Mouse (Mus musculus) hindbrain, embryonic 13.5 days (tissue): Measurements from ENCODE around the gene Ppard. TPM values are rescaled to one million over a fixed set of nuclear protein-coding genes. Genes with fewer than 3 reads are reported as not detected.

Source experiments
- ATAC-seq: fragments of 200-750 bp; cut with Nextera tagmentation; 2 replicates; pipeline ENCODE4 v1.8.0; 2017; ENCODE audit warnings: moderate TSS enrichment; ENCODE audit not compliant: low FRiP score
- H3K27ac ChIP-seq: fragments of 300-500 bp; sonication (generic); 2 replicates; pipeline ENCODE4 v1.5.1; 2015; ENCODE audit warnings: inconsistent platforms, mild to moderate bottlenecking, moderate library complexity
- H3K27me3 ChIP-seq: fragments of 300-500 bp; sonication (generic); 2 replicates; pipeline ENCODE4 v1.6.1; 2015; ENCODE audit warnings: mild to moderate bottlenecking, inconsistent platforms
- H3K36me3 ChIP-seq: fragments of 300-500 bp; sonication (generic); 2 replicates; pipeline ENCODE4 v1.6.1; 2015; ENCODE audit warnings: mild to moderate bottlenecking, inconsistent platforms
- H3K4me1 ChIP-seq: fragments of 300-500 bp; sonication (generic); replicated peaks from 2 replicates; pipeline ENCODE4 v1.6.1; 2015; ENCODE audit warnings: inconsistent platforms
- H3K4me2 ChIP-seq: fragments of 300-500 bp; sonication (generic); 2 replicates; pipeline ENCODE4 v1.6.1; 2015; ENCODE audit warnings: inconsistent platforms, mild to moderate bottlenecking, moderate library complexity
- H3K4me3 ChIP-seq: fragments of 300-500 bp; sonication (generic); 2 replicates; pipeline ENCODE4 v1.5.1; 2015; ENCODE audit warnings: mild to moderate bottlenecking, inconsistent platforms
- H3K9ac ChIP-seq: fragments of 300-500 bp; sonication (generic); 2 replicates; pipeline ENCODE4 v1.6.1; 2015; ENCODE audit warnings: mild to moderate bottlenecking, inconsistent platforms
- H3K9me3 ChIP-seq: fragments of 300-500 bp; sonication (generic); 2 replicates; pipeline ENCODE4 v1.6.1; 2016; ENCODE audit warnings: inconsistent platforms
- WGBS: fragments of 180-500 bp; shearing (Covaris S2); methylation state at CpG from one replicate; pipeline ENCODE4 v1.1.7; 2015; 5-methylcytosine and 5-hydroxymethylcytosine counted together
- polyA plus RNA-seq: library from polyadenylated mRNA; unstranded; fragments of >200 nt; fragmentation: Nextera tagmentation; extraction: Ambion mirVana; gene quantifications from 2 replicates; pipeline ENCODE4 v1.2.1, GENCODE M21; 2015

The Ppard gene
- polyA plus RNA-seq, 1 experiment from 2014 or later = 2.1 TPM

- peak; percentile 58 for ATAC-seq
- H3K4me2 ChIP-seq = peak overlapping the region; percentile 58
- no peaks in the 10 kb centered on the region for H3K9me3 ChIP-seq
- H3K27me3 ChIP-seq = 0 out of 2 replicates have a peak, but pooled peaks cover 9% of the 10 kb centered on the region
- H3K27ac ChIP-seq = peak overlapping the region; percentile 62
- H3K36me3 ChIP-seq = no peaks in the 10 kb centered on the region
- H3K9ac ChIP-seq = peak overlapping the region; percentile 68
- H3K4me3 ChIP-seq = peak overlapping the region; percentile 37
- 1% methylated on average over 21 of the region's 21 CpGs for WGBS
- peaks cover 22% of the 10 kb centered on the region for H3K4me1 ChIP-seq
These were observed 6.5 kb upstream of the Ppard start for GRCm38 (mm10) chr17:28226014-28226413.

GRCm38 (mm10) chr17:28230486-28230885, 2.0 kb upstream of the Ppard start:
- Histone ChIP-seq H3K9me3 (no peaks in the 10 kb centered on the region), H3K9ac (no peak overlapping the region), H3K27me3 (0 out of 2 replicates have a peak, but pooled peaks cover 11% of the 10 kb centered on the region), H3K4me1 (peaks cover 25% of the 10 kb centered on the region), H3K36me3 (no peaks in the 10 kb centered on the region), H3K4me2 (no peak overlapping the region), H3K27ac (no peak overlapping the region), H3K4me3 (no peak overlapping the region)
- no peak for ATAC-seq
- WGBS = 77% methylated on average over 6 of the region's 6 CpGs

DNA sequence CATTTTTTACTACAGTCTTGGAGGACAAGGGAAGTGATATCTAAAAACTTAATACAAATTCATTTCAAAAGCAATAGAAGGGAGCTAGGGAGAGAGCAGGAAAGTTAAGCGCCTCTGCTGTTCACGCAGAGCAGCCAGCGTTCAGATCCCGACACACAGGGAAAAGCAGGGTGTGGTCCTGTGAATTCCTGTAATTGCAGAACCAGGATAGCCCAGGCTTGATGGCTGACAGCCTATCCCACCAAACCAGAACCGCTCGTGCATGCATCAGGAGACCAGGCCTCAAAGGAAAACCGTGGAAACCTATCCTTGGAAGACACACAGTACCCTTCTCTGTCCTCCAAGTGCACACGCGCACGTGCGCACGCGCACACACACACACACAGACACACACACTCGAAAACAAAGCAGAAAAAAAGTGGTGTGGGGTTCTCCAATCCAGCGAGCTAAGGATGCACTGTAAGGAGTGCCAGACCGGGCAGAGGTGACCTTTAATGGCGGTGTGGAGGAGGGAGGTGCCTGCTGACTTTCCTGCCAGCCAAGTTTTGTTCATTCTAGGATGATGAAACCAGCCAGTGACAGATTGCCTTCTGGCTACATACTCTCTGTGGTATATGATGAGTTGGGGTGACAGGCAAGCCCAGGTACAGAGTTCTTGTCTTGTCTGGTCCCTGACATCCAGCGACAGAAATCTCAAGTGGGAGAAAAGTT, 1.3 kb upstream of the Ppard start:
- WGBS = 86% methylated on average over 18 of the region's 18 CpGs
- no peak overlapping the region for H3K4me2 ChIP-seq
- no peaks in the 10 kb centered on the region for H3K9me3 ChIP-seq
- no peak overlapping the region for H3K9ac ChIP-seq
- H3K36me3 ChIP-seq = no peaks in the 10 kb centered on the region
- 0 out of 2 replicates have a peak, but pooled peaks cover 11% of the 10 kb centered on the region for H3K27me3 ChIP-seq
- no peak for ATAC-seq
- H3K27ac ChIP-seq = no peak overlapping the region
- H3K4me1 ChIP-seq = peaks cover 19% of the 10 kb centered on the region
- no peak overlapping the region for H3K4me3 ChIP-seq

DNA sequence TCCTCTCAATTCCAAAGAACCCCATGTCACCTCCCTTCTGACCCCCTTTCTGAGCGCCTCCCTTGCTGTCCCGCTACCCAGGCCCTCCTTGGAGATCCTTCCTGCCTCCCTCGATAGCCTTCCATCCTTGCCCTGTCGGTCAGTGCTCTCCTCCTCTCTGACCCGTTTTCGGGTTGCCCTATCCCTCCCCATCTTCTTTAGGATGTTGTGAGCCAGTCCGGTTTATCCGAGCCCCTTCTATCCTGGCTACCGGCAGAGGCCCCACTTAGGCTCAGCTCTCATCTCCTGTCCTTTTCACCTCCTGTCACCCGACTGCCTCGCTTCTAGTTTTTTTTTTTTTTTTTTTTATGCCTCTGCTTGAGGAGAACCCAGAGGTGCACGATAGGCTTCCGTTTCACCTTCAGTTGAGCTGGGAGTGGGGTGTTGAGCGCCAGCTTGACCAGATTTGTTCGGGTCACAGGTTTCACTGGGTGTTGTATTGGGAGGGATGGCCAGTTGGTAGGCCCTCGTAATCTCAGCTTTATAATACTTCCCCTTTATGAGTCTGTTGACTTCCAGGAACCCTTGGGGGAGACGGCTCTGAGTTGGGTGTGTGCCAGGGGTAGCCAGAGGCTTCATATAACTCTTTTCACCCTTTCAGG, 711 bp downstream of the Ppard start:
- Histone ChIP-seq H3K9me3 (no peaks in the 10 kb centered on the region), H3K27me3 (0 out of 2 replicates have a peak, but pooled peaks cover 11% of the 10 kb centered on the region), H3K4me2 (peak overlapping the region; percentile 81), H3K4me1 (peaks cover 34% of the 10 kb centered on the region), H3K9ac (peak overlapping the region; percentile 83), H3K4me3 (peak overlapping the region; percentile 73), H3K27ac (peak overlapping the region; percentile 78), H3K36me3 (no peaks in the 10 kb centered on the region)
- peak; percentile 40; the same call in 1 of the 2 replicates for ATAC-seq
- 7% methylated on average over 17 of the region's 17 CpGs for WGBS

DNA sequence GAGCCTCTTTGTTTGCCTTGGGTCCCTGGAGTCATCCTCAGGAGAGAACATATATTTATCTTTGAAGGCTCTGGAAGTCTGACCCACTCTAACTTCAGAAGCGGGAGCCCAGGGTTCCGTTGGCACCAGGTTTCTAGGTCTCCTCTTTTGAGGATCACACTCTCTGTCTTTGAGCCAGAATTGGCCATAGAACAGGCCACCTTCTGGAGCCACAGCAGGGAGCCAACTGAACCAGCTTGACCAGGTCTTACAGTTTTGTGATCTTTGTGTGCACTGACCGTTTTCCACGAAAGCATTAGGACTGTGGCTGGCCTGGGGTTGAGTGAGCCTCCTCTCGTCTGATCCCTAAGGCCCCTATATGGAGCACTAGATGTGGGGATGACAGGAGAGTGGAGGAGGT, 2.1 kb downstream of the Ppard start:
- Histone ChIP-seq H3K36me3 (no peaks in the 10 kb centered on the region), H3K4me2 (peak overlapping the region; percentile 81; the same call in 1 of the 2 replicates), H3K27me3 (0 out of 2 replicates have a peak, but pooled peaks cover 11% of the 10 kb centered on the region), H3K4me1 (peaks cover 34% of the 10 kb centered on the region), H3K9ac (0 out of 2 replicates have a peak overlapping the region, but pooled peaks have one; percentile 6), H3K4me3 (no peak overlapping the region), H3K27ac (peak overlapping the region; percentile 12; the same call in 1 of the 2 replicates), H3K9me3 (no peaks in the 10 kb centered on the region)
- WGBS = 91% methylated on average over 5 of the region's 5 CpGs
- no peak for ATAC-seq

DNA sequence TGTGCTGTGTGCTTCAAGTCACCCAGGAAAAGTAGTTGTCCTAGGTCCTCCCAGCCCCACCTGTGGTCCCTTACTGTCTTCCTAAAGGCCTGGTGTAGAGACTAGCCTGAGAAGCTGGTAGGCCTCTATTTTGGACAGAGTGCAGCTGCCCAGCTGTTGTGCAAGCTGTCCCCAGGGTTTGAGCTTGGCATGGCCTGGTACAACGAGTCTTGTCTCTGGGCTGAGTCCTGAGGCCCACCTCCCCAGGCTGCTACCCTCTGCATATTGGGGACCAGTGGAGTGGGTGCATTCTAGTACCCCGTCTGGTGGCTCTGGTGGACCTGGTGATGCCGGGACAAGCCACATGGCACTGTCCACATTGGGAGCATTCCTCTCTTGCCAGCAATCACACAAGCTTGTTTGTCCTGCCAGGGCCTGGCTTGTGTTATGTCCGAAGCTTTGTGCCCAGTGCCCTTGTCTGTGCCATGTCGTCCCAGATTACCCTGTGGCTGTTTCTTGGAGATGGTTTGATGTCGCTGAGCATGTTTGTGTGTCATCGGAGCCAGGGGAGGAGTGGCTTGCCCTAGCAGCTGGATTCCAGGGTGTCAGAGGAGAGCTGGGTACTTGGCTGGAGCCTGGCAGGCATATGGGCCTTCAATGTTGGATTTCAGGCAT, 3.6 kb downstream of the Ppard start:
- Histone ChIP-seq H3K4me2 (no peak overlapping the region), H3K9ac (0 out of 2 replicates have a peak overlapping the region, but pooled peaks have one; percentile 25), H3K36me3 (0 out of 2 replicates have a peak, but pooled peaks cover under 1% of the 10 kb centered on the region), H3K27me3 (0 out of 2 replicates have a peak, but pooled peaks cover 1% of the 10 kb centered on the region), H3K4me3 (no peak overlapping the region), H3K4me1 (peaks cover 34% of the 10 kb centered on the region), H3K27ac (no peak overlapping the region; the same call in 1 of the 2 replicates), H3K9me3 (no peaks in the 10 kb centered on the region)
- no peak for ATAC-seq
- WGBS = 84% methylated on average over 7 of the region's 7 CpGs

DNA sequence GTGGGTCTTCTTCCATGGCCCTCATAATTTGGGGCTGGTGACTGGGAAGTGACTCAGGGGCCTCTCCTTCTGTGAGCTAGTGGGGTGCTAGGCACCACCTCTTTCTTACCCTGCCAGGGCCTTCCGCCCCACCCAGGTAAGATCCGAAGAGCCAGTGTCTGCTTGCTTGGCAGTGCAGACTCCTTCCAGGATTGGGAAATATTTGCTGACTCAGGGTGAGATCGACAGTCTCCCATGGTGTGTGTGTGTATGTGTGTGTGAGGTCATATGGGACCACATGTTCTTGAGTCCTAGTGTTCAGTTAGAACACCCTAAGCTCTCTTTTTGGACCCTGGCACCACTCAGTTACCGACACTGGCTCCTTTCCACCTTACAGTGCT, 4.1 kb downstream of the Ppard start:
- 87% methylated on average over 4 of the region's 4 CpGs for WGBS
- H3K27me3 ChIP-seq = no peaks in the 10 kb centered on the region
- no peak for ATAC-seq
- H3K9ac ChIP-seq = 0 out of 2 replicates have a peak overlapping the region, but pooled peaks have one; percentile 25
- peaks cover 34% of the 10 kb centered on the region for H3K4me1 ChIP-seq
- 0 out of 2 replicates have a peak overlapping the region, but pooled peaks have one; percentile 35 for H3K27ac ChIP-seq
- H3K36me3 ChIP-seq = 0 out of 2 replicates have a peak, but pooled peaks cover 6% of the 10 kb centered on the region
- no peak overlapping the region for H3K4me3 ChIP-seq
- H3K9me3 ChIP-seq = no peaks in the 10 kb centered on the region
- no peak overlapping the region for H3K4me2 ChIP-seq

DNA sequence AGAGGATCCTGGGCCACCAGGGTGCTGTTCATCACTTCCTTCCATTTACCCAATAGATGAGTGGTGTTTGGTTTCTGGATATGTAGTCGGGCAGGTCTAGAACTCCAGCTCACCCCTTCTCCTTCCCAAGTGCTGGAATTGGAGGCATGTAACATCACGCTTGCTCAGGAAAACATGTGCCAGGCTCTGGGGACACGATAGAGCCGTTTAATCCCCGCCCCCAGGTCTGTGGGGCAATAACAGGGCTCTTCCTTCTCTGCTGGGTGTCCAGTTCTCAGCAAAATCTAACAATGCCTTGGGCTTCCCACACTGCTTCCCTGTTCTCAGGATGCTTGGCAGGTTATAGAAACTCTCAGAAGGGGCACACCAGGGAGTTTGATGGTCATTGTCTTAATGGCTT, 4.9 kb downstream of the Ppard start:
- Histone ChIP-seq H3K27ac (no peak overlapping the region), H3K9me3 (no peaks in the 10 kb centered on the region), H3K4me2 (no peak overlapping the region), H3K36me3 (0 out of 2 replicates have a peak, but pooled peaks cover 7% of the 10 kb centered on the region), H3K4me1 (peaks cover 41% of the 10 kb centered on the region), H3K4me3 (no peak overlapping the region), H3K27me3 (no peaks in the 10 kb centered on the region), H3K9ac (no peak overlapping the region)
- no peak for ATAC-seq
- WGBS = 53% methylated on average over 5 of the region's 5 CpGs

- 0 out of 2 replicates have a peak, but pooled peaks cover 7% of the 10 kb centered on the region for H3K36me3 ChIP-seq
- H3K27ac ChIP-seq = no peak overlapping the region
- 66% methylated on average over 6 of the region's 6 CpGs for WGBS
- H3K9ac ChIP-seq = no peak overlapping the region
- no peak for ATAC-seq
- H3K27me3 ChIP-seq = no peaks in the 10 kb centered on the region
- H3K4me3 ChIP-seq = no peak overlapping the region
- H3K4me2 ChIP-seq = no peak overlapping the region
- no peaks in the 10 kb centered on the region for H3K9me3 ChIP-seq
- peaks cover 44% of the 10 kb centered on the region for H3K4me1 ChIP-seq
These were observed 5.4 kb downstream of the Ppard start for GRCm38 (mm10) chr17:28237874-28238273.

- ATAC-seq = no peak
- H3K4me3 ChIP-seq = no peak overlapping the region
- H3K4me1 ChIP-seq = peaks cover 48% of the 10 kb centered on the region
- no peaks in the 10 kb centered on the region for H3K27me3 ChIP-seq
- H3K4me2 ChIP-seq = no peak overlapping the region
- H3K36me3 ChIP-seq = 0 out of 2 replicates have a peak, but pooled peaks cover 7% of the 10 kb centered on the region
- no peaks in the 10 kb centered on the region for H3K9me3 ChIP-seq
- H3K9ac ChIP-seq = no peak overlapping the region
- H3K27ac ChIP-seq = no peak overlapping the region
- 89% methylated on average over 5 of the region's 5 CpGs for WGBS
These were observed 8.3 kb downstream of the Ppard start for GRCm38 (mm10) chr17:28240846-28241245.

- Histone ChIP-seq H3K4me2 (no peak overlapping the region), H3K27ac (no peak overlapping the region)
- 84% methylated on average over 6 of the region's 6 CpGs for WGBS
These were observed 9.8 kb downstream of the Ppard start for GRCm38 (mm10) chr17:28242296-28242695.

DNA sequence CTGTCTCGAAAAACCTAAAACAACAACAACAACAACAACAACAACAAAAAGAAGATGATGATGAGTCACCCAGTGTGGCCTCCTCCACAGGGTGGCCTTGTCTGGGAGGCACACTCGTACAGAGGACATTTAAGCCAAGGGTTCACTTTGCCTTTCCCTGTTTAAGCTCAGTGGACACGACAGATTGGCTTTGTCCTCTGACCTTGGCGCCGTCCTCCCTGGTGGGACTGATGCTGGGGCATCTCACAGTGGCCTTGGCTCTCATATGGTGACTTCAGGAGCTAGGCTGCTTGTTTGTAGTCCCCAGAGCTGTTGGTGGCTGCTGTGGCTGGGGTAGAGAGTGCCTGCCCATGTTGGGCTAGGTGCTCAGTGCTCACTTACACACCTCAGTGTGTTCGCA, 11.7 kb downstream of the Ppard start:
- H3K9ac ChIP-seq = no peak overlapping the region
- ATAC-seq = no peak
- peaks cover 52% of the 10 kb centered on the region for H3K4me1 ChIP-seq
- H3K4me2 ChIP-seq = no peak overlapping the region
- H3K27me3 ChIP-seq = no peaks in the 10 kb centered on the region
- H3K4me3 ChIP-seq = no peak overlapping the region
- 0 out of 2 replicates have a peak, but pooled peaks cover 7% of the 10 kb centered on the region for H3K36me3 ChIP-seq
- no peaks in the 10 kb centered on the region for H3K9me3 ChIP-seq
- WGBS = 84% methylated on average over 6 of the region's 6 CpGs
- peak overlapping the region; percentile 77 for H3K27ac ChIP-seq

More at GRCm38 (mm10) chr17:28242296-28242695, 9.8 kb downstream of the Ppard start:
- H3K36me3 ChIP-seq = 0 out of 2 replicates have a peak, but pooled peaks cover 7% of the 10 kb centered on the region
- ATAC-seq = no peak
- peaks cover 46% of the 10 kb centered on the region for H3K4me1 ChIP-seq
- no peaks in the 10 kb centered on the region for H3K9me3 ChIP-seq
- no peak overlapping the region for H3K9ac ChIP-seq
- H3K4me3 ChIP-seq = no peak overlapping the region
- no peaks in the 10 kb centered on the region for H3K27me3 ChIP-seq
